Mouse (Mus musculus) heart, postnatal 0 days (tissue): ENCODE data around the gene Pakap.

ENCODE experiments used
- CTCF ChIP-seq: IDR thresholded peaks from 2 replicates; pipeline ENCODE4 v1.5.1; 2016; ENCODE audit warnings: antibody characterized with exemption, control low read depth, low read depth
- EP300 ChIP-seq: IDR thresholded peaks from 2 replicates; pipeline ENCODE4 v1.6.1; 2016; ENCODE audit warnings: antibody characterized with exemption, low read depth

DNA sequence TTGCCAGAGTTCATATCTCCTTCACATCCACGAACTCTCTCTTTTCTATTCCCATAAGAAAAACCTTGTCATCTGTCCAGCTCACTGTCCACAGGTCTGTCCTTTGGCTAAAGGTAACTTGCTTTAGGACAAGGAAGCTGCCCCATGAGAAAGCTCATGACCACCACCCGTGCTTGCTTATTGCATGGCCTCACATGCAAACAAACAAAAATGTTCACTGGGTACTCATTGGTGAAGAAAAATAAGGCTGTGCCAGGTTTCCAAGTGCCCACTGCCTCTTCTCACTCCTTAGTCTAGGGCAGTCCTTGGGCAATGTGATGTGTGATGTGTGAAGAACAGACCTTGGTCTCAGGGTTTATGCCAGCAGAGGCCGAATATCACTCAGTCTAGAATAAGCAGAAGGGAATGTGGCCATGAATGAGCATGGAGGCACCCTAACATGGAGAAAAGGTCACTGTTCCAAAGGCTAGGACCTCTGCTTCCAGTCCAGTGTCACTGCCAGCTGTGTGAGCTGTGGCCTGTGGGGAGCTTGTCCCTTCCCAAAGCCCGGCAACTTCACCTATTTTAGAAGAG lies 160.7 kb downstream of the Pakap start:
- TF ChIP-seq EP300, result no peak
- TF ChIP-seq CTCF, result no peak
